Mouse (Mus musculus) left cerebral cortex, postnatal 14 days (tissue): ENCODE results near the gene Myef2. TPM values are rescaled to one million over a fixed set of nuclear protein-coding genes. Genes with fewer than 3 reads are reported as not detected.

Experiments
- DNase-seq, 2 experiments: peaks; one replicate each; pipeline ENCODE4 v3.0.0; 2021 to 2022; ENCODE audit warnings: low spot score in 2 of 2, mixed read lengths in 1 of 2
- intact Hi-C: fragments of 180-260 bp; cut with DNase I; formaldehyde crosslinking; loops from one replicate; pipeline ENCODE4 v1.15.1; 2025
- total RNA-seq, 2 experiments: library from RNA; stranded (reverse); gene quantifications; 2 replicates each; pipeline ENCODE4 v1.2.3; 2021

The Myef2 gene
- total RNA-seq, 2 experiments from 2014 or later = 96.5 to 98.4 TPM

DNA sequence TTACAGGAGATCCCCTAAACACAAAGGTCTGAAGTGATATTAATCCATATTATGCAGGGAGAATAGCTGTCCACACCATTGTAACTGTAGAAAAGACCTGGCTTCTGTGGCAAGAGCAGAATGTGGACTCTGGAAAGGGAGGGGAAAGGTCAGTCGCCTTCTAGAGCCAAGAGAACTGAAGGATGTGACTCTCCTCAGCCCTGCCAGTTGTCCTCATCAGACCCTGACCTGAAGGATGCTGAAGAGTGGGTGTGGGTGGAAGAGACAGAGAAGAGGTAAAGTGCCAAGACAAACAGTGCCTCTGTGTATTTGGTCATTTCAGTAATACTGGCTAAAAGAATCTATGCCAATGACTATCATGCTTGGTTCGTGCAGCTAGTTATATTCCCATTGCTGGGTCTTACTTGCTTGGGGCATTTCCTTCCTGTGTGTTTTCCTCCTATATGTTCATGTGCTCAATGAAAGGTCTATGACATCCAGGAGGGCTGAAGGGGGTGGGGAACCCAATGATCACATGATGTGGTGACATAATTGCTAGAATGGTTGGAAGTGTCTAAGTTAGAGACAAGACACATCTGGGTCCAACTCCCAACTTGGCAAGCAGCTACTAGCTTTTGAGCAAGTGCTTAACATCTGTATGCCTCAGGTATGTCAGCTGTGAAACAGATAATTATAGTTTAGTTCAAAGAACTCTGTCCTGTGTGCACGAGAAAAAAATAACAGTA, 50.2 kb downstream of the Myef2 start:
- intact Hi-C loops = no loop called here
- no peak for DNase-seq

GRCm38 (mm10) chr2:125068696-125069095, 54.8 kb downstream of the Myef2 start:
- intact Hi-C loops = no loop called here
- DNase-seq = no peak

DNA sequence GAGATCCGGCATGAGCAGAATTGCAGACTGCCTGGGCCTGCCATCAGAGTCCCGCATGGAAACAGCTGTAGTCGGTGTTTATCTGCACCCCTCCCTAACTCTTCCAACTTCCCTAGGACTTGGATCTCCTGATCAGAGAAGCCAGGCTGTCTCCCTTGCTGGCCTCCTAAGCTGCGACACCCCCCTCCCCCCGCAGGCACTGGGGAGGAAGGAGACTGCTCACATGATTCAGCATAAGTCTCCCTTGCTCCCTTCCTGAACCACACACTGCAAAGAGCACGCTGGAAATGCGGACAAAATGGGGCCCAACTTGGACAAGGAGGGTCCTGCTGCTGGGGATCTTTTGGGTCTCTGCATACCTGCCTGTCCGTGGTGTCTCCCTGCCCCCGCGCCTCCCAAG, 55.6 kb downstream of the Myef2 start, which contains the start of gene Slc24a5:
Slc24a5 (plus strand) TSS at position 231 of the 400 bp plus-strand sequence.
- no peak for DNase-seq
- intact Hi-C loops = no loop called here

GRCm38 (mm10) chr2:125067373-125067772, 56.1 kb downstream of the Myef2 start:
- DNase-seq = no peak
- intact Hi-C loops = no loop called here

DNA sequence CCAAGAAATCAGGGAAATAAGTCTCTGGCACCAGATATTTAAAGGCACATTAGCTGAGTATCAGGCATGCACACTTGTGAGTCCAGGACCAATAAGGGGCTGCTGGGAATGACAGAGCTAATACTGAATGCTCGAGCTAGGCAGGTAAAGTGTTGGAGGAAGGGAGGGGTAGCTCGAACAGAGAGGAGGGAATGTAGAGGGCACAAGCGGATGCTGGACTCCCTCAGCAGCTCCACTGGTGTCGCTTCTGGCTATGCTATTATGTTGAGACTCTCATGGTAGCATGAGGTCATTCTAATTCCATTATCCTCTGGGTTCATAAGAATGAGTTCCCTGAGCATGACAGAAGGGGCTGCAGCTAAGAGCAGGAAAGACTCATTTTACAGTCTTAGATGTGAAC, 60.5 kb downstream of the Myef2 start:
- intact Hi-C loops = no loop called here
- no peak for DNase-seq

GRCm38 (mm10) chr2:125061451-125061850, 62.0 kb downstream of the Myef2 start:
- intact Hi-C loops = no loop called here
- DNase-seq = no peak

- intact Hi-C loops = loop anchor here (2.0 kb wide), 1 partner anchor 131 kb away; no protein-coding TSS in a partner anchor
- DNase-seq = peak in 1 of 2 experiments; percentile 55
Measured at GRCm38 (mm10) chr2:125057250-125057815, 66.1 kb downstream of the Myef2 start.

GRCm38 (mm10) chr2:125055316-125055903, 68.1 kb downstream of the Myef2 start:
- no peak for DNase-seq
- intact Hi-C loops = no loop called here

Other genes with a start within 250 kb of the Myef2 start
- gene Slc24a5, start 55.5 kb downstream of the Myef2 start, total RNA-seq = under 1 TPM; 0.18 to 0.27 TPM
- 1 to 10 TPM; 5.5 to 8.1 TPM for gene Ctxn2, start 13.0 kb upstream of the Myef2 start, total RNA-seq
- under 1 TPM; 0.06 to 0.07 TPM for gene Slc12a1, start 28.8 kb upstream of the Myef2 start, total RNA-seq
- 10 to 100 TPM; 27.6 to 29.0 TPM for gene Dut, start 123.5 kb upstream of the Myef2 start, total RNA-seq